Mouse (Mus musculus) kidney, adult 2 months (tissue): ENCODE measurements around the gene Hoxc5. TPM values are rescaled to one million over a fixed set of nuclear protein-coding genes. Genes with fewer than 3 reads are reported as not detected.

ENCODE experiments used
- DNase-seq: peaks from one replicate; pipeline ENCODE4 v3.0.0; 2021
- H3K27ac ChIP-seq: fragments of 200-500 bp; 2 replicates; pipeline ENCODE4 v1.5.1; 2012; ENCODE audit warnings: low read depth, low read length, control low read depth, inconsistent platforms; ENCODE audit not compliant: insufficient read depth
- H3K27me3 ChIP-seq: fragments of 200-500 bp; replicated peaks from 2 replicates; pipeline ENCODE4 v1.6.1; 2012; ENCODE audit warnings: mild to moderate bottlenecking, moderate library complexity, low read length, inconsistent platforms; ENCODE audit not compliant: control insufficient read depth, insufficient read depth
- H3K36me3 ChIP-seq: fragments of 200-500 bp; 2 replicates; pipeline ENCODE4 v1.6.1; 2012; ENCODE audit warnings: mild to moderate bottlenecking, moderate library complexity, low read length, inconsistent platforms; ENCODE audit not compliant: control insufficient read depth, insufficient read depth
- H3K4me1 ChIP-seq: fragments of 200-500 bp; 2 replicates; pipeline ENCODE4 v1.6.1; 2011; ENCODE audit warnings: low read length; ENCODE audit not compliant: control insufficient read depth, insufficient read depth
- H3K4me3 ChIP-seq: fragments of 200-500 bp; 2 replicates; pipeline ENCODE4 v1.5.1; 2011; ENCODE audit warnings: mild to moderate bottlenecking, low read depth, low read length, control low read depth; ENCODE audit not compliant: insufficient read depth
- CTCF ChIP-seq: fragments of 200-500 bp; conservative IDR thresholded peaks from 2 replicates; pipeline ENCODE4 v1.5.1; 2011; ENCODE audit warnings: low read depth, mild to moderate bottlenecking, control low read depth, low read length, moderate library complexity, mixed read lengths; ENCODE audit not compliant: insufficient read depth, insufficient read length
- POLR2A ChIP-seq: fragments of 200-500 bp; IDR thresholded peaks from one replicate; pipeline ENCODE4 v1.6.1; 2011; ENCODE audit warnings: low read depth, low read length, control low read depth
- WGBS: fragments of 180-500 bp; shearing (Covaris S2); methylation state at CpG from one replicate; pipeline ENCODE4 v1.1.7; 2018; 5-methylcytosine and 5-hydroxymethylcytosine counted together
- polyA plus RNA-seq: library from polyadenylated mRNA; depleted of rRNA; stranded (reverse); fragments of >200 nt; gene quantifications from 2 replicates; pipeline ENCODE4 v1.2.3, GENCODE M21; 2012

The Hoxc5 gene
- polyA plus RNA-seq, 1 experiment, result 4.0 TPM

DNA sequence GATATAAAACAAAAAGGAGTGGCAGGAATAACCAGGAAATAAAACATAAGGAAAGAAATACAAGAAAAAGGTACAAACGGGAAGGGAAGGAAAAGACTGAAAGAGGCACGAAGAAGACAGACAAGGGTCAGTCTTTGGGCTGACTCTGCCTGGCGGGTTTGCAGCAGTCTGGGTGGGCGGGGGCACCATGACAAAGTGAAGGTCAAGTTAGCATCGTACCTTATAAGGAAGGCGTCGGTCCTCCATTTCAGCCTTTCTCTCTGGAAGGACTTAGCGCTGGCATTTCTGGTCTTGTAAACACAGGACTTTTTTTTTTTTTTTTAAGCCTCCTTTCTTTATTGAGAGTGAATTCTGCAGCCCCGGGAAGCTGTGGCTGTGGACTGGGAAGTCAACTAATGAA lies 20.0 kb upstream of the Hoxc5 start:
- Histone ChIP-seq H3K27me3 (peaks cover 10% of the 10 kb centered on the region), H3K27ac (no peak overlapping the region), H3K36me3 (no peaks in the 10 kb centered on the region), H3K4me3 (no peak overlapping the region), H3K4me1 (no peaks in the 10 kb centered on the region)
- no peak for DNase-seq
- TF ChIP-seq POLR2A (no peak), CTCF (no peak)
- 36% methylated on average over 9 of the region's 9 CpGs for WGBS

DNA sequence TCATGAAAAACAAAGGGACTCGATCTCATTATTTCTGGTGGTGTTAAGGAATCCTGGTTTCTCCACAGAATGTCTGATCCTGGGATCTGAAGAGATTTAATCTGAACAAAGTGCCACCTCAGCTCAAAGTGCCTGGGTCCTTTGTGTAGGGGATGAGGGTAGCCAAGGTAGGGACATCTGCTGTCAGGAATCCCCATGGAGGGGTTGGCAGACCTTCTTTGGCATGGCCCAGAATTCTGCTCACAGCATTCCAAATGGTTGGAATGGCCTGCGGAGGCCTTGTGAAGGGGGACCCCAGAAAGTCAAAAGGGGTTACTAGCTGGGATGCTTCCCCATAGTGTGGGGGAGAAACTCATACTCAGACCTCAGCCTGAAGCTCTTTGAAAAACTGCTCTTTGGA lies 18.4 kb upstream of the Hoxc5 start:
- Histone ChIP-seq H3K4me1 (no peaks in the 10 kb centered on the region), H3K36me3 (no peaks in the 10 kb centered on the region), H3K27ac (no peak overlapping the region), H3K27me3 (peaks cover 5% of the 10 kb centered on the region), H3K4me3 (no peak overlapping the region)
- TF ChIP-seq CTCF (no peak), POLR2A (no peak)
- DNase-seq, result no peak
- 45% methylated on average over 2 of the region's 2 CpGs for WGBS

DNA sequence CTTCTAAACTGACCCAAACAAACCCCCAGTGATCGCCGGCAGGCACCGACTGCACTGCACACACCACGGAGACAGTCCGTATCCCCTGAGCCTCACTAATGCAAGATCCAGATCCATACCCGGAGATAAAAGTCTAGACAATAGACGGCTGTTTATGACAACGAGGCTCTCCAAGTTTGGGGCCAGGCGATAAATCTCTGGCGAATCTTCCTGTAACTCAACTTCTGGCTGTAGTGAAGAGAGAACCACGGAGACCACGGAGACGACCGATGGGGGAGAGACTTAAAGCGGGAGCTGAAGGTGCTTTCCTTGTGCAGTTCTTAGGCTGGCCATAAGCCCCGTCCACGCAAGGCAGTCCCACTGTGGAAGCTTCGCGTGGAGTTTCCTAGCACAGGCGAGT lies 17.5 kb upstream of the Hoxc5 start:
- no peak overlapping the region for H3K27ac ChIP-seq
- DNase-seq, result no peak
- TF ChIP-seq POLR2A, result no peak
- no peak for TF ChIP-seq CTCF
- no peaks in the 10 kb centered on the region for H3K4me1 ChIP-seq
- no peaks in the 10 kb centered on the region for H3K36me3 ChIP-seq
- WGBS, result 18% methylated on average over 20 of the region's 20 CpGs
- H3K4me3 ChIP-seq, result no peak overlapping the region
- peaks cover 5% of the 10 kb centered on the region for H3K27me3 ChIP-seq

DNA sequence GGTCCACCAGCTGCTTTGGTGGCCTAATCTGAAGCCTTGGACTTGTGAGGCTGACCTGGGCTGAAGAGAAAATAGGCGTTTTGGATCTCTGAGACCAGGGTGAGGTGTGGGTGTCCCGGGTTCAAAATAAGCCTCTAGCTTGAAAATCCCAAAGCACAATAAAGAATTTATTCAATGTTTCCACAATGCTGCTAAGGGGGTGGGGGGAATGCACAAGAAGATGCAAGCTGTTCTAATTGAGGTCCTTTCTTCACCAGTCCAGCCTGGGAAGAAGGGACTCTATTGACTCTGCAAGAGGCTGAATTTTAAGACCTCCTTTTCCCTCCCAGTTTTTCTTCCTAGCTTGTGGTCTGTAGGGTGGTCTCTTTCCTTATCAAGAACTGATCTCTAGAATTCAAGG lies 16.4 kb upstream of the Hoxc5 start:
- H3K27ac ChIP-seq, result no peak overlapping the region
- TF ChIP-seq CTCF, result no peak
- TF ChIP-seq POLR2A, result no peak
- peaks cover 10% of the 10 kb centered on the region for H3K27me3 ChIP-seq
- 45% methylated on average over 2 of the region's 2 CpGs for WGBS
- no peak overlapping the region for H3K4me3 ChIP-seq
- H3K4me1 ChIP-seq, result no peaks in the 10 kb centered on the region
- H3K36me3 ChIP-seq, result no peaks in the 10 kb centered on the region
- no peak for DNase-seq

DNA sequence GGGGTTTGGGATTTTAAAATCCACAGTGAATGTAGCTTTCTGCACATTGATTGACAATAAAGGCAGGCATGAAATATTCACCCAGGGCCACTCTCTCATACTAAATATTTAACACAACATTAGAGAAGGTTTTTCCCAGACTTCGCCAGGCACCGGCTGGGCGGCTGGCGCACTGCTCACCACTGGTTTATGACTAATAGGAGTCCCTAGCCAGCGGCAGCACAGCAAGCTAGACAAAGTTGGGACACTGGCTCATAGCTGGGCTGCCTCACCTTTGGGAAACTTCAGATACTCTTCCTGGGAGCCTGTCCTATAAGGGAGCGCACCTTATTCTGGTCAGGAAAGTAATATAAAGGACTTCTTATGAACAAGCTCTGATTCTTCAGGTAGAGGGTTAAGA lies 13.7 kb upstream of the Hoxc5 start:
- 65% methylated on average over 6 of the region's 6 CpGs for WGBS
- Histone ChIP-seq H3K27me3 (peaks cover 12% of the 10 kb centered on the region), H3K27ac (no peak overlapping the region), H3K36me3 (no peaks in the 10 kb centered on the region), H3K4me1 (no peaks in the 10 kb centered on the region), H3K4me3 (no peak overlapping the region)
- TF ChIP-seq POLR2A (no peak), CTCF (no peak)
- no peak for DNase-seq

DNA sequence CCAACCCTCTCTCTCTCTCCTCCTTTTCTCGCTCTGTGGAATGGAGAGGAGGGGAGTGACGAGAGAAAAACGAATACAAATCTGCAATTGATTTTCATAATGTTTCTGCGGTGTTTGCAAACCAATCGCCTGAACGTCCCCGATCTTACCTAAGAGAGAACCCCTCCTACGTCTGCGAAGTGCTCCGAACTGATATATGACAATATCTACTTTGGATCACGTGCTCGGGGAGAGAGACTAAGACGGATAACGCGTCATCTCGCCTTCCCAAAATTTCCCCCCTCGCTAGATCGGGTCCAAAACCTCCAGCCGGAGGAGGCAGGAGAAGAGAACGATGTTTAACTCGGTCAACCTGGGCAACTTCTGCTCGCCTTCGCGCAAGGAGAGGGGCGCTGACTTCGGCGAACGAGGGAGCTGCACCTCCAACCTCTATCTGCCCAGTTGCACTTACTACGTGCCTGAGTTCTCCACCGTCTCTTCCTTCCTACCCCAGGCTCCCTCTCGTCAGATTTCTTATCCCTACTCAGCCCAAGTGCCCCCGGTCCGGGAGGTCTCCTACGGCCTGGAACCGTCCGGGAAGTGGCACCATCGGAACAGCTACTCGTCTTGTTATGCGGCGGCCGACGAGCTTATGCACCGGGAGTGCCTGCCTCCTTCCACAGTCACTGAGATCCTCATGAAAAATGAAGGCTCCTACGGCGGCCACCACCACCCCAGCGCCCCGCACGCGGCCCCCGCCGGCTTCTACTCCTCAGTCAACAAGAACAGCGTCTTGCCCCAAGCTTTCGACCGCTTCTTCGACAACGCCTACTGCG lies 12.8 kb upstream of the Hoxc5 start, which contains the start of gene Hoxc11:
Hoxc11 (plus strand) TSS at position 236 of the 815 bp plus-strand sequence.
- Histone ChIP-seq H3K27ac (no peak within 1 kb of the TSS), H3K4me3 (peak within 1 kb of the TSS; percentile 48), H3K4me1 (no peaks in the 10 kb centered on the region), H3K36me3 (no peaks in the 10 kb centered on the region), H3K27me3 (peaks cover 11% of the 10 kb centered on the region)
- DNase-seq, result peak; percentile 38
- TF ChIP-seq POLR2A (no peak), CTCF (no peak)
- 6% methylated on average over 57 of the region's 57 CpGs for WGBS

DNA sequence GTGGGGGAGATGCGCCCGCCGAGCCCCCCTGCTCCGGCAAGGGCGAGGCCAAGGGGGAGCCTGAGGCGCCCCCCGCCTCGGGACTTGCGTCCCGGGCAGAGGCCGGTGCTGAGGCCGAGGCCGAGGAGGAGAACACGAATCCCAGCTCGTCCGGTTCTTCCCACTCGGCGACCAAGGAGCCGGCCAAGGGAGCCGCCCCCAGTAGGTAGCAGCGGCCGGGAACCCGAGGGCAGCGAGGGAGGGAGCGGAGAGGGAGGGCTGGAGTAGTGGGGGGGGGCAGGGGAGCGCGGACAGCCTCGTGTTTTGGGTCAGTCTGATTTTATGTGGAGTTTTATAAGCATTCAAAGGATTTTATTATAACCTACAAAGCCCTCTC lies 12.2 kb upstream of the Hoxc5 start:
- Histone ChIP-seq H3K27me3 (peaks cover 11% of the 10 kb centered on the region), H3K4me1 (no peaks in the 10 kb centered on the region), H3K27ac (no peak overlapping the region), H3K4me3 (peak overlapping the region; percentile 48; the same call in 1 of the 2 replicates), H3K36me3 (no peaks in the 10 kb centered on the region)
- no peak for TF ChIP-seq POLR2A
- TF ChIP-seq CTCF, result no peak
- WGBS, result 2% methylated on average over 28 of the region's 28 CpGs
- DNase-seq, result peak; percentile 25
